Mouse (Mus musculus) midbrain, embryonic 15.5 days (tissue): ENCODE measurements at regions not wholly inside any gene's neighbourhood (a gene's known extent, or its start where the extent isn't known, plus 50 kb on each side); places are given as distances from the start of the nearest gene placed in this dataset.

Source experiments
- ATAC-seq: fragments of 200-750 bp; cut with Nextera tagmentation; replicated peaks from 2 replicates; pipeline ENCODE4 v1.8.0; 2017; ENCODE audit warnings: moderate TSS enrichment
- H3K27ac ChIP-seq: fragments of 300-500 bp; sonication (generic); 2 replicates; pipeline ENCODE4 v1.5.1; 2015; ENCODE audit warnings: mild to moderate bottlenecking, inconsistent platforms
- H3K27me3 ChIP-seq: fragments of 300-500 bp; sonication (generic); replicated peaks from 2 replicates; pipeline ENCODE4 v1.6.1; 2015; ENCODE audit warnings: inconsistent platforms
- H3K36me3 ChIP-seq: fragments of 300-500 bp; sonication (generic); replicated peaks from 2 replicates; pipeline ENCODE4 v1.6.1; 2015; ENCODE audit warnings: inconsistent platforms
- H3K4me1 ChIP-seq: fragments of 300-500 bp; sonication (generic); 2 replicates; pipeline ENCODE4 v1.6.1; 2015; ENCODE audit warnings: inconsistent platforms
- H3K4me2 ChIP-seq: fragments of 300-500 bp; sonication (generic); 2 replicates; pipeline ENCODE4 v1.6.1; 2015; ENCODE audit warnings: inconsistent platforms, mild to moderate bottlenecking, moderate library complexity
- H3K4me3 ChIP-seq: fragments of 300-500 bp; sonication (generic); 2 replicates; pipeline ENCODE4 v1.5.1; 2015; ENCODE audit warnings: mild to moderate bottlenecking, inconsistent platforms
- H3K9ac ChIP-seq: fragments of 300-500 bp; sonication (generic); 2 replicates; pipeline ENCODE4 v1.6.1; 2015; ENCODE audit warnings: mild to moderate bottlenecking, inconsistent platforms
- H3K9me3 ChIP-seq: fragments of 300-500 bp; sonication (generic); 2 replicates; pipeline ENCODE4 v1.6.1; 2016; ENCODE audit warnings: inconsistent platforms
- WGBS: fragments of 180-500 bp; shearing (Covaris S2); methylation state at CpG from one replicate; pipeline ENCODE4 v1.1.7; 2015; ENCODE audit warnings: mixed read lengths; 5-methylcytosine and 5-hydroxymethylcytosine counted together

DNA sequence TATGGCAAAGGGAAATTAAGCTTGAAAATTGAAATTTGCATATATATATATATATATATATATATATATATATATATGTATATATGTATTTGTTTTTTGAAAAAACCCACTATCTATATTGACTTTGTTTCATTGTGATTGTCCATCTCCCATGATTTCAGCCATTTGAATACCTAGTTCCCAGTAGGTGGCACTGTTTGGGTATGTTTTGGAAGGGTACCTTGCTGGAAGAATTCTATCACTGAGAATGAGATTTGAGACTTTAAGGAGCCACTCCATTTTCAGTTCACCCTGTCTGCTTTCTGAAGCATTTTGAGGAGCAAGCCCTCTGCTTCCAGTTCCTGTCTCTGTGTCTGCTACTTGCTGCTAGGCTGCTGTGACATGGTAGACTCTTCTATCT is 72.8 kb upstream of the Ugt8a start:
- Histone ChIP-seq H3K4me2 (no peak overlapping the region), H3K9ac (no peak overlapping the region), H3K9me3 (no peaks in the 10 kb centered on the region), H3K4me3 (no peak overlapping the region), H3K27ac (no peak overlapping the region), H3K27me3 (no peaks in the 10 kb centered on the region), H3K4me1 (no peaks in the 10 kb centered on the region), H3K36me3 (no peaks in the 10 kb centered on the region)
- ATAC-seq = no peak

GRCm38 (mm10) chr3:126016166-126016565 is 77.7 kb upstream of the Ugt8a start:
- H3K9ac ChIP-seq = no peak overlapping the region
- no peaks in the 10 kb centered on the region for H3K9me3 ChIP-seq
- WGBS = 90% methylated on average over 4 of the region's 4 CpGs
- H3K4me1 ChIP-seq = no peaks in the 10 kb centered on the region
- no peak overlapping the region for H3K4me2 ChIP-seq
- H3K4me3 ChIP-seq = no peak overlapping the region
- no peaks in the 10 kb centered on the region for H3K27me3 ChIP-seq
- no peaks in the 10 kb centered on the region for H3K36me3 ChIP-seq
- no peak for ATAC-seq
- H3K27ac ChIP-seq = no peak overlapping the region

DNA sequence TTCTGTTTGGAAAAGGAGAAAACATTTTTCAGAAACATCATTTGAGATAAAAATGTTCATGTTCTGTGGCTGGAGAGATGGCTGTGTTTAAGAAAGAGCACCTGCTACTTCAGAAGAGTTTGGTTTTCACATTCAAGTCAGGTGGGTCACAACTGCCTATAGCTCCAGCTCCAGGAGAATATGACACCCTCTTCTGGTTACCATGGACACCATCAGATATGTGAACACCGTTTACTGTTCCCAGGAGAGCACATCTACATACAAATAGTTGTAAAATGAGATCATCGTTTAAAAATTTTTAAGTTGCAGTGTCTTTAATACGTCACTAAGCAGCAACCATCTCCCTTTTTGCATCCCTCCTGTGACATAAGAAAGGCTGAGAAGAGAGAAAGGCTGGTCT is 105.9 kb upstream of the Ugt8a start:
- H3K4me2 ChIP-seq = no peak overlapping the region
- no peaks in the 10 kb centered on the region for H3K9me3 ChIP-seq
- H3K27me3 ChIP-seq = no peaks in the 10 kb centered on the region
- no peak overlapping the region for H3K9ac ChIP-seq
- H3K4me1 ChIP-seq = peaks cover 4% of the 10 kb centered on the region; the same call in 1 of the 2 replicates
- H3K4me3 ChIP-seq = no peak overlapping the region
- no peaks in the 10 kb centered on the region for H3K36me3 ChIP-seq
- 15% methylated on average over 3 of the region's 3 CpGs for WGBS
- no peak for ATAC-seq
- no peak overlapping the region for H3K27ac ChIP-seq

DNA sequence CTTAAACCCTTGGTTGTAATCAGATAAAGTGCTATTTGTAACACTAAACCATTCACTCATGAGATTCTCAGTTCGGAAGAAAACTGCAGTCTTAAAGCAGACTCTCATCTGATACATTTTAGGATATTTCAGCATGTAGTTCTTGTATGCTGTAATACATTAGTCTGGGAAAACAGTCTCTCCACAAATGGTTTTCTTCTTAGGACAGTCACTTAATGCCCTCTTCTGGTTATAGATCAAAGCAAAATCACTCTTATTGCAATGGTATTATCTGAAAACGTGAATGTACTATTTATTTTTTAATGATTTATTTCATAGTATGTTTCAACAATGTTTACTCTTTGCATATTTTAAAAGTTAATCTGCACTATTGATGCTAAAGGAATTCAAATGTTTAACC is 106.4 kb upstream of the Ugt8a start:
- Histone ChIP-seq H3K36me3 (no peaks in the 10 kb centered on the region), H3K27ac (no peak overlapping the region), H3K9ac (no peak overlapping the region), H3K4me2 (no peak overlapping the region), H3K4me1 (peaks cover 4% of the 10 kb centered on the region; the same call in 1 of the 2 replicates), H3K9me3 (no peaks in the 10 kb centered on the region), H3K4me3 (no peak overlapping the region), H3K27me3 (no peaks in the 10 kb centered on the region)
- WGBS = 56% methylated on average over 2 of the region's 2 CpGs
- ATAC-seq = no peak

- Histone ChIP-seq H3K4me2 (no peak overlapping the region), H3K36me3 (no peaks in the 10 kb centered on the region), H3K27ac (no peak overlapping the region), H3K9ac (no peak overlapping the region), H3K4me3 (no peak overlapping the region), H3K9me3 (no peaks in the 10 kb centered on the region), H3K4me1 (peaks cover 4% of the 10 kb centered on the region; the same call in 1 of the 2 replicates), H3K27me3 (no peaks in the 10 kb centered on the region)
- ATAC-seq = peak; percentile 67
- 74% methylated on average over 9 of the region's 9 CpGs for WGBS
Measured at GRCm38 (mm10) chr3:126045992-126046786, 107.8 kb upstream of the Ugt8a start.

DNA sequence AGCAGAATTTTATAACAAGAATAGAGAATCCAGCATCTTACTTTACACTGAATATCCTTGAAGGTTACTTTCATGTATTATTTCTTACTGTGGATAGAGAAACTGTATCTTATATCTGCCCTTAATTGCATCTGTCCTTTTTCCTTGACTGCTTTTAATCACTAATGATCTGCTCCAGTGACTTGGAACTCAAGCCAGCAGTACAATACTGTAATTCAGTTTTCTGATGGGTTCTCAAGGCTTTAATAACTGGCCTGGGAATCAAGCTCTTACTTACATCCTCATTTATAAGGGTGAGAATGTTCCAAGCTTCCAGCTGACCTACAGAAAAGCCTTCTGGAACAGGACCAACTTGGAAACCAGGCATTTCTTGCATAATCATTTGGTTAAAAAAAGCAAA is 120.2 kb upstream of the Ugt8a start:
- Histone ChIP-seq H3K4me2 (no peak overlapping the region), H3K27me3 (no peaks in the 10 kb centered on the region), H3K9me3 (no peaks in the 10 kb centered on the region), H3K4me1 (no peaks in the 10 kb centered on the region), H3K27ac (no peak overlapping the region), H3K4me3 (no peak overlapping the region), H3K36me3 (no peaks in the 10 kb centered on the region), H3K9ac (no peak overlapping the region)
- no peak for ATAC-seq

GRCm38 (mm10) chr3:126105086-126105485 is 166.7 kb upstream of the Ugt8a start:
- no peak for ATAC-seq
- no peaks in the 10 kb centered on the region for H3K9me3 ChIP-seq
- no peak overlapping the region for H3K27ac ChIP-seq
- no peak overlapping the region for H3K4me2 ChIP-seq
- H3K9ac ChIP-seq = no peak overlapping the region
- H3K27me3 ChIP-seq = no peaks in the 10 kb centered on the region
- H3K36me3 ChIP-seq = no peaks in the 10 kb centered on the region
- no peaks in the 10 kb centered on the region for H3K4me1 ChIP-seq
- no peak overlapping the region for H3K4me3 ChIP-seq
- 93% methylated on average over 2 of the region's 2 CpGs for WGBS

DNA sequence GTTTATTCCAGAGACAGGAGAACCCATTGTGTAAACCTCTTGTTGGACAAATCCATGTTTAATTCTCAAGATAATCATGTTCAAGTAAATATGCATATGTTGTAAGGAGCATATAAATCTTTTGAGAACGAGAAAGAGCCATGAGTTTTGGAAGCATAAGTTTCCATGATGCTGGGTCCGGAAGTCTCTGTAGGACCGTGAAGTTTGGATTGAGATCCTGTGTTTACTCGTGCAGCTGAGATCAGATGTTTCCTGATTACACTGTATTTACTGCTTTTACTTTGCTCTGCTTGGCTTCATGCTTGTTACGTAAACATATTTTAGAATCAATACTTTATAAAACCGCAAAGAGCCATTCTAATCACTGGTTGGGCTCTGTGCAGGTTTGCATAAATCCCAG is 171.0 kb upstream of the Ugt8a start:
- Histone ChIP-seq H3K4me3 (no peak overlapping the region), H3K36me3 (no peaks in the 10 kb centered on the region), H3K9ac (no peak overlapping the region), H3K27ac (no peak overlapping the region), H3K4me1 (no peaks in the 10 kb centered on the region), H3K27me3 (no peaks in the 10 kb centered on the region), H3K9me3 (no peaks in the 10 kb centered on the region), H3K4me2 (no peak overlapping the region)
- 88% methylated on average over 6 of the region's 6 CpGs for WGBS
- ATAC-seq = no peak

DNA sequence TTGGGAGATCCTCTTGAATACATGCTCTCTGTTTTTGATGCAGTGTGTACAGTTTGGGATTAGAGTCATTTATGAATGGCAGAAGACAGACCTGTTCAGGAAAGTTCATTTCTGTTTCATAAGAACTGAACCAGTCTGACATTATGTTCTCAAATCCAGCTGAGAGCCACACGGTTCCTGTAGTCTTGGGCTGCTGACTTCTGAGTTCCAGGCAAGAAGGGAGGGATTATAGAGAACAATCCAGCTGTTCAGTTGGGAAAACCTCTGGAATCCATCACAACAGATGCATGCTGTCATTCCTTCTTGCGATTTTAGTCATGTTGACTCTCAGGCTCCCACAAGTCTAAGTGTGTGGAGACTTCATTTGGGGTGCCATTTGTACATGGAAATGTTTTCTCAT is 179.4 kb upstream of the Ugt8a start:
- WGBS = 65% methylated on average over 2 of the region's 2 CpGs
- Histone ChIP-seq H3K4me1 (no peaks in the 10 kb centered on the region), H3K4me2 (no peak overlapping the region), H3K36me3 (no peaks in the 10 kb centered on the region), H3K27ac (no peak overlapping the region), H3K9me3 (no peaks in the 10 kb centered on the region), H3K9ac (no peak overlapping the region), H3K4me3 (no peak overlapping the region), H3K27me3 (no peaks in the 10 kb centered on the region)
- no peak for ATAC-seq

GRCm38 (mm10) chr3:126122323-126123259 is 184.2 kb upstream of the Ugt8a start:
- no peak overlapping the region for H3K4me3 ChIP-seq
- H3K27ac ChIP-seq = no peak overlapping the region
- H3K4me2 ChIP-seq = no peak overlapping the region
- H3K36me3 ChIP-seq = no peaks in the 10 kb centered on the region
- no peaks in the 10 kb centered on the region for H3K9me3 ChIP-seq
- no peaks in the 10 kb centered on the region for H3K4me1 ChIP-seq
- 71% methylated on average over 2 of the region's 2 CpGs for WGBS
- no peaks in the 10 kb centered on the region for H3K27me3 ChIP-seq
- H3K9ac ChIP-seq = no peak overlapping the region
- ATAC-seq = no peak

DNA sequence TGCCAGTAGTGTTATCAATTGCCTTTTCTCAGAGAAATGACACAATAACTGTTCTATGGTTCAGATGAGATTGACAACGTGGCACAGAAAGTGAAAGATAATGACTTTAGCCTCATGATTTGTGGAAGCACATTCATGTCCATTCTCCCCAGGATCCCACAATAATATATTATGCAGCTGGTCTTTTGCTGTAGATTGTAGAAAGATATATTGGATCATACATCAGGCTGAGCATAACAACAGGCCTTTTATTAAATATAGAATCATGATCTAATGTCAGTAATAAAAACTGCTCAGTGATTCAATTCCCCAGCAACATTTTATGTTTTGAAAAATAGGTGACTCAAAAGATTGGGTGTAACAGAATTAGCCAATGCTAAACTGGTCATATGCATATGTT is 196.9 kb upstream of the Arsj start:
- Histone ChIP-seq H3K4me1 (no peaks in the 10 kb centered on the region), H3K9ac (no peak overlapping the region), H3K27me3 (no peaks in the 10 kb centered on the region), H3K27ac (no peak overlapping the region), H3K4me2 (no peak overlapping the region), H3K36me3 (no peaks in the 10 kb centered on the region), H3K4me3 (no peak overlapping the region), H3K9me3 (no peaks in the 10 kb centered on the region)
- 61% methylated on average over 1 of the region's 1 CpGs for WGBS
- no peak for ATAC-seq

- Histone ChIP-seq H3K36me3 (no peaks in the 10 kb centered on the region), H3K4me3 (no peak overlapping the region), H3K4me1 (no peaks in the 10 kb centered on the region), H3K27me3 (no peaks in the 10 kb centered on the region), H3K4me2 (no peak overlapping the region), H3K27ac (no peak overlapping the region), H3K9me3 (no peaks in the 10 kb centered on the region), H3K9ac (no peak overlapping the region)
- 86% methylated on average over 3 of the region's 3 CpGs for WGBS
- no peak for ATAC-seq
Measured at GRCm38 (mm10) chr3:126209024-126209423, 154.5 kb upstream of the Arsj start.

DNA sequence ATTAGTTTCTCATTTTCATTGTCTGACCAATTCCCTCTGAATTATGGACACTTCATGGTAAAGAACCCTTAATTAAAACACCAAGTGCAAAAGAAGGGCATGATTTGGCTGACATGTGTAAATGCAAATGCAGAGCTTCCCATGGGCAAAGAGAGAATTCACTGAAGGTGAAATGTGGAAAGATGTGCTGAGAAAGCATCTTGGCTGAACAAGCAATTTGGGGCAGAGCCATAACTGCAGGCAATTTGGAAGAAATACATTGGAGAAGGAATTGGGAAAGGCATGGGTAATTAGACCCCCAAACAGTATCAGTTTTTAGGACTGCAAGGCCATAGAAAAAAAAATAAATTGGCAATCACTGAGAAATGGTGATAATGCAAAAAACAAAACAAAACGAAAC is 153.3 kb upstream of the Arsj start:
- Histone ChIP-seq H3K4me1 (no peaks in the 10 kb centered on the region), H3K4me3 (no peak overlapping the region), H3K27me3 (no peaks in the 10 kb centered on the region), H3K27ac (no peak overlapping the region), H3K9ac (no peak overlapping the region), H3K9me3 (no peaks in the 10 kb centered on the region), H3K4me2 (no peak overlapping the region), H3K36me3 (no peaks in the 10 kb centered on the region)
- 65% methylated on average over 1 of the region's 1 CpGs for WGBS
- no peak for ATAC-seq
